Mouse (Mus musculus) midbrain, embryonic 12.5 days (tissue): ENCODE results near the gene Cox4i2. TPM values are rescaled to one million over a fixed set of nuclear protein-coding genes. Genes with fewer than 3 reads are reported as not detected.
A peak's percentile ranks its signal among the peaks of the same experiment; 100 is the strongest.

Experiments
- ATAC-seq: fragments of 200-750 bp; cut with Nextera tagmentation; 2 replicates; pipeline ENCODE4 v1.8.0; 2017; ENCODE audit warnings: low read depth, moderate TSS enrichment, moderate library complexity; ENCODE audit not compliant: low FRiP score
- H3K27ac ChIP-seq: fragments of 300-500 bp; sonication (generic); replicated peaks from 2 replicates; pipeline ENCODE4 v1.5.1; 2016; ENCODE audit warnings: mild to moderate bottlenecking
- H3K27me3 ChIP-seq: fragments of 300-500 bp; sonication (generic); 2 replicates; pipeline ENCODE4 v1.6.1; 2016; ENCODE audit warnings: mild to moderate bottlenecking
- H3K36me3 ChIP-seq: fragments of 300-500 bp; sonication (generic); 2 replicates; pipeline ENCODE4 v1.6.1; 2016
- H3K4me1 ChIP-seq: fragments of 300-500 bp; sonication (generic); 2 replicates; pipeline ENCODE4 v1.6.1; 2016
- H3K4me2 ChIP-seq: fragments of 300-500 bp; sonication (generic); replicated peaks from 2 replicates; pipeline ENCODE4 v1.6.1; 2016; ENCODE audit warnings: mild to moderate bottlenecking, moderate library complexity
- H3K4me3 ChIP-seq: fragments of 300-500 bp; sonication (generic); 2 replicates; pipeline ENCODE4 v1.5.1; 2016; ENCODE audit warnings: mild to moderate bottlenecking
- H3K9ac ChIP-seq: fragments of 300-500 bp; sonication (generic); replicated peaks from 2 replicates; pipeline ENCODE4 v1.6.1; 2016; ENCODE audit warnings: mild to moderate bottlenecking, moderate library complexity
- H3K9me3 ChIP-seq: fragments of 300-500 bp; sonication (generic); 2 replicates; pipeline ENCODE4 v1.6.1; 2016; ENCODE audit warnings: mild to moderate bottlenecking
- WGBS: fragments of 180-500 bp; shearing (Covaris S2); methylation state at CpG from one replicate; pipeline ENCODE4 v1.1.7; 2016; 5-methylcytosine and 5-hydroxymethylcytosine counted together
- polyA plus RNA-seq: library from polyadenylated mRNA; unstranded; fragments of >200 nt; fragmentation: Nextera tagmentation; extraction: Ambion mirVana; gene quantifications from 2 replicates; pipeline ENCODE4 v1.2.1, GENCODE M21; 2016

The Cox4i2 gene
- polyA plus RNA-seq, 1 experiment from 2014 or later, result 3.9 TPM

GRCm38 (mm10) chr2:152789591-152789999 lies 35.6 kb downstream of the Cox4i2 start:
- H3K36me3 ChIP-seq, result peaks cover 3% of the 10 kb centered on the region; the same call in 1 of the 2 replicates
- no peak overlapping the region for H3K9ac ChIP-seq
- H3K4me1 ChIP-seq, result peaks cover 10% of the 10 kb centered on the region
- H3K4me2 ChIP-seq, result no peak overlapping the region
- 70% methylated on average over 4 of the region's 4 CpGs for WGBS
- peak overlapping the region; percentile 25; the same call in 1 of the 2 replicates for H3K27ac ChIP-seq
- no peaks in the 10 kb centered on the region for H3K9me3 ChIP-seq
- no peaks in the 10 kb centered on the region for H3K27me3 ChIP-seq
- no peak for ATAC-seq
- H3K4me3 ChIP-seq, result no peak overlapping the region

- Histone ChIP-seq H3K9ac (no peak overlapping the region), H3K4me1 (peaks cover 10% of the 10 kb centered on the region), H3K4me3 (no peak overlapping the region), H3K27me3 (no peaks in the 10 kb centered on the region), H3K4me2 (no peak overlapping the region), H3K27ac (no peak overlapping the region), H3K9me3 (no peaks in the 10 kb centered on the region), H3K36me3 (peaks cover 3% of the 10 kb centered on the region; the same call in 1 of the 2 replicates)
- 45% methylated on average over 2 of the region's 2 CpGs for WGBS
- ATAC-seq, result no peak
Measured at GRCm38 (mm10) chr2:152792461-152792860, 38.5 kb downstream of the Cox4i2 start.

GRCm38 (mm10) chr2:152793381-152793780 lies 39.4 kb downstream of the Cox4i2 start:
- Histone ChIP-seq H3K36me3 (peaks cover 3% of the 10 kb centered on the region; the same call in 1 of the 2 replicates), H3K9ac (no peak overlapping the region), H3K27me3 (no peaks in the 10 kb centered on the region), H3K27ac (no peak overlapping the region), H3K4me3 (no peak overlapping the region), H3K4me1 (peaks cover 10% of the 10 kb centered on the region), H3K4me2 (no peak overlapping the region), H3K9me3 (no peaks in the 10 kb centered on the region)
- WGBS, result 91% methylated on average over 5 of the region's 5 CpGs
- ATAC-seq, result no peak

- Histone ChIP-seq H3K9ac (no peak overlapping the region), H3K36me3 (peaks cover 3% of the 10 kb centered on the region; the same call in 1 of the 2 replicates), H3K4me1 (peaks cover 6% of the 10 kb centered on the region), H3K27me3 (no peaks in the 10 kb centered on the region), H3K4me2 (no peak overlapping the region), H3K4me3 (no peak overlapping the region), H3K9me3 (no peaks in the 10 kb centered on the region), H3K27ac (no peak overlapping the region)
- no peak for ATAC-seq
- WGBS, result 83% methylated on average over 9 of the region's 9 CpGs
Measured at GRCm38 (mm10) chr2:152794281-152794827, 40.4 kb downstream of the Cox4i2 start.

GRCm38 (mm10) chr2:152797589-152797988 lies 43.6 kb downstream of the Cox4i2 start:
- H3K36me3 ChIP-seq, result no peaks in the 10 kb centered on the region
- 90% methylated on average over 1 of the region's 1 CpGs for WGBS
- no peaks in the 10 kb centered on the region for H3K9me3 ChIP-seq
- H3K4me3 ChIP-seq, result no peak overlapping the region
- no peak overlapping the region for H3K4me2 ChIP-seq
- no peaks in the 10 kb centered on the region for H3K4me1 ChIP-seq
- no peak overlapping the region for H3K27ac ChIP-seq
- no peak overlapping the region for H3K9ac ChIP-seq
- ATAC-seq, result no peak
- no peaks in the 10 kb centered on the region for H3K27me3 ChIP-seq

- no peak overlapping the region for H3K4me3 ChIP-seq
- H3K9me3 ChIP-seq, result no peaks in the 10 kb centered on the region
- 76% methylated on average over 7 of the region's 7 CpGs for WGBS
- ATAC-seq, result no peak
- no peak overlapping the region for H3K4me2 ChIP-seq
- H3K9ac ChIP-seq, result no peak overlapping the region
- peaks cover 16% of the 10 kb centered on the region for H3K4me1 ChIP-seq
- no peak overlapping the region for H3K27ac ChIP-seq
- H3K27me3 ChIP-seq, result no peaks in the 10 kb centered on the region
- 0 out of 2 replicates have a peak, but pooled peaks cover 2% of the 10 kb centered on the region for H3K36me3 ChIP-seq
Measured at GRCm38 (mm10) chr2:152799954-152800761, 46.2 kb downstream of the Cox4i2 start.

- Histone ChIP-seq H3K9ac (no peak overlapping the region), H3K4me2 (no peak overlapping the region), H3K27ac (no peak overlapping the region), H3K4me3 (no peak overlapping the region), H3K4me1 (peaks cover 21% of the 10 kb centered on the region), H3K36me3 (0 out of 2 replicates have a peak, but pooled peaks cover 2% of the 10 kb centered on the region), H3K9me3 (no peaks in the 10 kb centered on the region), H3K27me3 (no peaks in the 10 kb centered on the region)
- ATAC-seq, result no peak
Measured at GRCm38 (mm10) chr2:152800762-152801113, 46.8 kb downstream of the Cox4i2 start.

GRCm38 (mm10) chr2:152802303-152802702 lies 48.3 kb downstream of the Cox4i2 start:
- Histone ChIP-seq H3K4me2 (no peak overlapping the region), H3K4me1 (peaks cover 25% of the 10 kb centered on the region), H3K27me3 (no peaks in the 10 kb centered on the region), H3K9ac (no peak overlapping the region), H3K9me3 (no peaks in the 10 kb centered on the region), H3K4me3 (no peak overlapping the region), H3K27ac (no peak overlapping the region), H3K36me3 (0 out of 2 replicates have a peak, but pooled peaks cover 2% of the 10 kb centered on the region)
- no peak for ATAC-seq
- WGBS, result 94% methylated on average over 10 of the region's 10 CpGs

GRCm38 (mm10) chr2:152803081-152803480 lies 49.1 kb downstream of the Cox4i2 start:
- no peaks in the 10 kb centered on the region for H3K9me3 ChIP-seq
- H3K9ac ChIP-seq, result no peak overlapping the region
- no peak overlapping the region for H3K4me2 ChIP-seq
- H3K4me3 ChIP-seq, result no peak overlapping the region
- peaks cover 25% of the 10 kb centered on the region for H3K4me1 ChIP-seq
- H3K27ac ChIP-seq, result no peak overlapping the region
- 0 out of 2 replicates have a peak, but pooled peaks cover 2% of the 10 kb centered on the region for H3K36me3 ChIP-seq
- no peaks in the 10 kb centered on the region for H3K27me3 ChIP-seq
- no peak for ATAC-seq
- WGBS, result 90% methylated on average over 5 of the region's 5 CpGs

GRCm38 (mm10) chr2:152804408-152805110 lies 50.6 kb downstream of the Cox4i2 start:
- H3K9me3 ChIP-seq, result no peaks in the 10 kb centered on the region
- H3K4me2 ChIP-seq, result no peak overlapping the region
- no peaks in the 10 kb centered on the region for H3K27me3 ChIP-seq
- no peak overlapping the region for H3K4me3 ChIP-seq
- peak; percentile 54; the same call in 1 of the 2 replicates for ATAC-seq
- 6% methylated on average over 6 of the region's 6 CpGs for WGBS
- H3K36me3 ChIP-seq, result 0 out of 2 replicates have a peak, but pooled peaks cover 2% of the 10 kb centered on the region
- H3K27ac ChIP-seq, result peak overlapping the region; percentile 52
- H3K4me1 ChIP-seq, result peaks cover 25% of the 10 kb centered on the region
- no peak overlapping the region for H3K9ac ChIP-seq

GRCm38 (mm10) chr2:152805111-152805490 lies 51.1 kb downstream of the Cox4i2 start:
- Histone ChIP-seq H3K4me3 (no peak overlapping the region), H3K27ac (peak overlapping the region; percentile 52), H3K36me3 (0 out of 2 replicates have a peak, but pooled peaks cover 2% of the 10 kb centered on the region), H3K9me3 (no peaks in the 10 kb centered on the region), H3K9ac (peak overlapping the region; percentile 20; the same call in 1 of the 2 replicates), H3K27me3 (no peaks in the 10 kb centered on the region), H3K4me2 (no peak overlapping the region), H3K4me1 (peaks cover 25% of the 10 kb centered on the region)
- WGBS, result 49% methylated on average over 5 of the region's 5 CpGs
- no peak for ATAC-seq

GRCm38 (mm10) chr2:152806037-152806436 lies 52.1 kb downstream of the Cox4i2 start:
- Histone ChIP-seq H3K27ac (no peak overlapping the region), H3K9ac (0 out of 2 replicates have a peak overlapping the region, but pooled peaks have one; percentile 20), H3K4me3 (no peak overlapping the region), H3K36me3 (0 out of 2 replicates have a peak, but pooled peaks cover 2% of the 10 kb centered on the region), H3K27me3 (no peaks in the 10 kb centered on the region), H3K4me2 (no peak overlapping the region), H3K9me3 (no peaks in the 10 kb centered on the region), H3K4me1 (peaks cover 25% of the 10 kb centered on the region)
- ATAC-seq, result no peak
- 82% methylated on average over 2 of the region's 2 CpGs for WGBS
